Mouse (Mus musculus) stomach, postnatal 0 days (tissue): ENCODE data around the gene Ulk2. TPM values are rescaled to one million over a fixed set of nuclear protein-coding genes. Genes with fewer than 3 reads are reported as not detected.
"Not testable (repeated sequence)": the region's sequence is repeated elsewhere in the genome, so short reads cannot be mapped to it uniquely, and the experiment has no call there.

Experiments used
- ATAC-seq: fragments of 200-750 bp; cut with Nextera tagmentation; 2 replicates; pipeline ENCODE4 v1.8.0; 2017; ENCODE audit not compliant: low FRiP score, low TSS enrichment
- DNase-seq: peaks from one replicate; pipeline ENCODE4 v3.0.0-alpha.2; 2016; ENCODE audit warnings: low spot score
- H3K27ac ChIP-seq: fragments of 300-500 bp; sonication (generic); replicated peaks from 2 replicates; pipeline ENCODE4 v1.5.1; 2014; ENCODE audit warnings: mild to moderate bottlenecking, control low read depth
- H3K27me3 ChIP-seq: fragments of 300-500 bp; sonication (generic); 2 replicates; pipeline ENCODE4 v1.6.1; 2014; ENCODE audit warnings: low read length; ENCODE audit not compliant: control insufficient read depth, insufficient read depth
- H3K36me3 ChIP-seq: fragments of 300-500 bp; sonication (generic); 2 replicates; pipeline ENCODE4 v1.6.1; 2014; ENCODE audit warnings: low read length, mixed read lengths; ENCODE audit not compliant: control insufficient read depth, insufficient read depth
- H3K4me1 ChIP-seq: fragments of 300-500 bp; sonication (generic); replicated peaks from 2 replicates; pipeline ENCODE4 v1.6.1; 2014; ENCODE audit warnings: antibody characterized with exemption; ENCODE audit not compliant: control insufficient read depth, insufficient read depth
- H3K4me2 ChIP-seq: fragments of 300-500 bp; sonication (generic); replicated peaks from 2 replicates; pipeline ENCODE4 v1.6.1; 2014; ENCODE audit warnings: low read depth, mild to moderate bottlenecking, control low read depth, moderate library complexity
- H3K4me3 ChIP-seq: fragments of 300-500 bp; sonication (generic); 2 replicates; pipeline ENCODE4 v1.5.1; 2014; ENCODE audit warnings: low read depth, low read length, control low read depth
- H3K9ac ChIP-seq: fragments of 300-500 bp; sonication (generic); 2 replicates; pipeline ENCODE4 v1.6.1; 2014; ENCODE audit warnings: mild to moderate bottlenecking, low read length, control low read depth, mixed read lengths
- H3K9me3 ChIP-seq: fragments of 300-500 bp; sonication (generic); 2 replicates; pipeline ENCODE4 v1.6.1; 2016; ENCODE audit warnings: low read length; ENCODE audit not compliant: control insufficient read depth
- CTCF ChIP-seq: IDR thresholded peaks from 2 replicates; pipeline ENCODE4 v1.5.1; 2016; ENCODE audit warnings: antibody characterized with exemption, low read depth, mild to moderate bottlenecking, moderate library complexity
- EP300 ChIP-seq: optimal IDR thresholded peaks from 2 replicates; pipeline ENCODE3; 2016; ENCODE audit warnings: antibody characterized with exemption
- WGBS: fragments of 180-500 bp; shearing (Covaris S2); extraction: QIAGEN DNeasy Blood & Tissue Kit; methylation state at CpG from one replicate; pipeline ENCODE4 v1.1.7; 2014; 5-methylcytosine and 5-hydroxymethylcytosine counted together
- polyA plus RNA-seq: library from polyadenylated mRNA; unstranded; fragments of >200 nt; fragmentation: Nextera tagmentation; extraction: Ambion mirVana; gene quantifications from 2 replicates; pipeline ENCODE4 v1.2.1, GENCODE M21; 2015

Ulk2 gene
- polyA plus RNA-seq, 1 experiment from 2014 or later, result 4.9 TPM

GRCm38 (mm10) chr11:61839940-61840339, 14.9 kb downstream of the Ulk2 start:
- Histone ChIP-seq H3K9me3 (no peaks in the 10 kb centered on the region), H3K36me3 (peaks cover 7% of the 10 kb centered on the region; the same call in 1 of the 2 replicates), H3K9ac (no peak overlapping the region), H3K4me1 (no peaks in the 10 kb centered on the region), H3K4me3 (no peak overlapping the region), H3K27me3 (no peaks in the 10 kb centered on the region), H3K27ac (no peak overlapping the region), H3K4me2 (no peak overlapping the region)
- DNase-seq, result no peak
- TF ChIP-seq EP300 (no peak), CTCF (no peak)
- no peak for ATAC-seq

- ATAC-seq, result no peak
- Histone ChIP-seq H3K4me2 (no peak overlapping the region), H3K27ac (no peak overlapping the region), H3K4me1 (no peaks in the 10 kb centered on the region), H3K27me3 (no peaks in the 10 kb centered on the region), H3K9me3 (no peaks in the 10 kb centered on the region), H3K9ac (no peak overlapping the region), H3K4me3 (no peak overlapping the region), H3K36me3 (peaks cover 7% of the 10 kb centered on the region; the same call in 1 of the 2 replicates)
- TF ChIP-seq CTCF (no peak), EP300 (no peak)
- WGBS, result 100% methylated on average over 1 of the region's 1 CpGs
- DNase-seq, result no peak
Measured at GRCm38 (mm10) chr11:61839182-61839581, 15.7 kb downstream of the Ulk2 start.

- H3K27ac ChIP-seq, result no peak overlapping the region
- 61% methylated on average over 4 of the region's 4 CpGs for WGBS
- no peak overlapping the region for H3K4me3 ChIP-seq
- no peak for TF ChIP-seq CTCF
- no peak for TF ChIP-seq EP300
- H3K4me2 ChIP-seq, result no peak overlapping the region
- DNase-seq (no peak), ATAC-seq (no peak)
- no peaks in the 10 kb centered on the region for H3K36me3 ChIP-seq
- H3K9me3 ChIP-seq, result no peaks in the 10 kb centered on the region
- H3K4me1 ChIP-seq, result no peaks in the 10 kb centered on the region
- no peaks in the 10 kb centered on the region for H3K27me3 ChIP-seq
- H3K9ac ChIP-seq, result no peak overlapping the region
Measured at GRCm38 (mm10) chr11:61809793-61810192, 45.1 kb downstream of the Ulk2 start.

GRCm38 (mm10) chr11:61808551-61809117, 46.2 kb downstream of the Ulk2 start:
- H3K36me3 ChIP-seq, result no peaks in the 10 kb centered on the region
- no peak overlapping the region for H3K4me3 ChIP-seq
- H3K27me3 ChIP-seq, result no peaks in the 10 kb centered on the region
- TF ChIP-seq EP300, result no peak
- TF ChIP-seq CTCF, result no peak
- no peaks in the 10 kb centered on the region for H3K4me1 ChIP-seq
- no peak for ATAC-seq
- no peak overlapping the region for H3K4me2 ChIP-seq
- H3K9ac ChIP-seq, result no peak overlapping the region
- WGBS, result 60% methylated on average over 2 of the region's 2 CpGs
- DNase-seq, result no peak
- no peaks in the 10 kb centered on the region for H3K9me3 ChIP-seq
- no peak overlapping the region for H3K27ac ChIP-seq

GRCm38 (mm10) chr11:61793441-61793840, 61.4 kb downstream of the Ulk2 start:
- Histone ChIP-seq H3K4me1 (no peaks in the 10 kb centered on the region), H3K4me2 (no peak overlapping the region), H3K36me3 (peaks cover 5% of the 10 kb centered on the region), H3K27me3 (no peaks in the 10 kb centered on the region), H3K9me3 (no peaks in the 10 kb centered on the region), H3K9ac (no peak overlapping the region), H3K4me3 (no peak overlapping the region), H3K27ac (no peak overlapping the region)
- TF ChIP-seq EP300 (no peak), CTCF (no peak)
- ATAC-seq (no peak), DNase-seq (no peak)
- 86% methylated on average over 1 of the region's 1 CpGs for WGBS

- Histone ChIP-seq H3K27ac (no peak overlapping the region), H3K4me2 (no peak overlapping the region), H3K36me3 (peaks cover 11% of the 10 kb centered on the region), H3K9me3 (no peaks in the 10 kb centered on the region), H3K4me1 (no peaks in the 10 kb centered on the region), H3K4me3 (no peak overlapping the region), H3K27me3 (no peaks in the 10 kb centered on the region), H3K9ac (no peak overlapping the region)
- no peak for DNase-seq
- WGBS, result 95% methylated on average over 1 of the region's 1 CpGs
- TF ChIP-seq CTCF, result no peak
- TF ChIP-seq EP300, result no peak
- ATAC-seq, result no peak
Measured at GRCm38 (mm10) chr11:61788550-61788949, 66.3 kb downstream of the Ulk2 start.

- not testable (repeated sequence) for H3K9me3 ChIP-seq, H3K4me2 ChIP-seq, ATAC-seq, H3K27me3 ChIP-seq, H3K9ac ChIP-seq, H3K27ac ChIP-seq, DNase-seq, H3K4me1 ChIP-seq, H3K4me3 ChIP-seq
- WGBS, result 97% methylated on average over 3 of the region's 3 CpGs
- H3K36me3 ChIP-seq, result peaks cover 17% of the 10 kb centered on the region
Measured at GRCm38 (mm10) chr11:61782526-61782925, 72.3 kb downstream of the Ulk2 start.
